Mouse (Mus musculus) small intestine, adult 2 months (tissue): ENCODE data around the gene Tmem260.

Experiments used
- CTCF ChIP-seq: fragments of 200-500 bp; IDR thresholded peaks from 2 replicates; pipeline ENCODE4 v1.5.1; 2012; ENCODE audit warnings: low read depth, mild to moderate bottlenecking, control low read depth, inconsistent platforms, low read length, moderate library complexity, mixed read lengths; ENCODE audit not compliant: insufficient replicate concordance, insufficient read length; ENCODE audit errors: extremely low read depth
- POLR2A ChIP-seq: fragments of 200-500 bp; IDR thresholded peaks from 2 replicates; pipeline ENCODE4 v1.6.1; 2012; ENCODE audit warnings: low read depth, mild to moderate bottlenecking, control low read depth, inconsistent platforms, low read length, moderate library complexity

GRCm38 (mm10) chr14:48524135-48524534, 78.2 kb downstream of the Tmem260 start:
- peak; percentile 45; the same call in 1 of the 2 replicates for TF ChIP-seq CTCF
- no peak for TF ChIP-seq POLR2A
